Mouse (Mus musculus) megakaryocyte, embryonic 14.5 days (primary cell): Measurements from ENCODE around the gene Ahnak. TPM values are rescaled to one million over a fixed set of nuclear protein-coding genes. Genes with fewer than 3 reads are reported as not detected.
A peak's percentile ranks its signal among the peaks of the same experiment; 100 is the strongest.
"Not testable (repeated sequence)": the region's sequence is repeated elsewhere in the genome, so short reads cannot be mapped to it uniquely, and the experiment has no call there.

ENCODE experiments used
- H3K27me3 ChIP-seq: replicated peaks from 2 replicates; pipeline ENCODE3; 2012; ENCODE audit warnings: inconsistent platforms
- H3K36me3 ChIP-seq: replicated peaks from 2 replicates; pipeline ENCODE3; 2012; ENCODE audit warnings: low read length, inconsistent platforms, mixed read lengths
- H3K4me1 ChIP-seq: 2 replicates; pipeline ENCODE4 v1.6.1; 2012; ENCODE audit warnings: inconsistent platforms
- H3K4me3 ChIP-seq: replicated peaks from 2 replicates; pipeline ENCODE3; 2012; ENCODE audit warnings: moderate library complexity, mild to moderate bottlenecking, inconsistent platforms
- H3K9me3 ChIP-seq: 2 replicates; pipeline ENCODE4 v1.6.1; 2012; ENCODE audit warnings: inconsistent platforms
- FLI1 ChIP-seq: IDR thresholded peaks from 2 replicates; pipeline ENCODE4 v1.6.1; 2012; ENCODE audit warnings: low read length, inconsistent platforms, mixed read lengths
- GATA1 ChIP-seq: IDR thresholded peaks from 3 replicates; pipeline ENCODE4 v1.6.1; 2012; ENCODE audit warnings: mixed read lengths, low read length, inconsistent platforms, borderline replicate concordance
- polyA plus RNA-seq: library from polyadenylated mRNA; stranded (reverse); fragments of >175 nt; gene quantifications from 2 replicates; pipeline ENCODE4 v1.2.3, GENCODE M21; 2012; ENCODE audit warnings: low replicate concordance; ENCODE audit not compliant: insufficient read depth

Gene Ahnak
- polyA plus RNA-seq, 1 experiment = 28.7 TPM

- H3K4me1 ChIP-seq = peaks cover 50% of the 10 kb centered on the region
- no peak overlapping the region for H3K4me3 ChIP-seq
- H3K27me3 ChIP-seq = peaks cover 4% of the 10 kb centered on the region
- H3K36me3 ChIP-seq = no peaks in the 10 kb centered on the region
- TF ChIP-seq FLI1 = no peak
- no peak for TF ChIP-seq GATA1
- H3K9me3 ChIP-seq = no peaks in the 10 kb centered on the region
Observed at GRCm38 (mm10) chr19:9073776-9074411, 84.8 kb downstream of the Ahnak start.

- H3K4me3 ChIP-seq = no peak overlapping the region
- TF ChIP-seq FLI1 = no peak
- TF ChIP-seq GATA1 = no peak
- H3K4me1 ChIP-seq = peaks cover 51% of the 10 kb centered on the region
- H3K36me3 ChIP-seq = no peaks in the 10 kb centered on the region
- H3K9me3 ChIP-seq = no peaks in the 10 kb centered on the region
- H3K27me3 ChIP-seq = peaks cover 4% of the 10 kb centered on the region
Observed at GRCm38 (mm10) chr19:9074424-9074823, 85.3 kb downstream of the Ahnak start.

- Histone ChIP-seq H3K4me3 (no peak overlapping the region), H3K27me3 (peaks cover 4% of the 10 kb centered on the region), H3K4me1 (peaks cover 47% of the 10 kb centered on the region), H3K36me3 (no peaks in the 10 kb centered on the region), H3K9me3 (no peaks in the 10 kb centered on the region)
- TF ChIP-seq GATA1 (no peak), FLI1 (no peak)
Observed at GRCm38 (mm10) chr19:9075558-9075957, 86.5 kb downstream of the Ahnak start.

- Histone ChIP-seq H3K36me3 (no peaks in the 10 kb centered on the region), H3K27me3 (peaks cover 4% of the 10 kb centered on the region), H3K4me3 (no peak overlapping the region), H3K4me1 (peaks cover 42% of the 10 kb centered on the region), H3K9me3 (no peaks in the 10 kb centered on the region)
- no peak for TF ChIP-seq GATA1
- TF ChIP-seq FLI1 = no peak
Observed at GRCm38 (mm10) chr19:9076035-9076434, 87.0 kb downstream of the Ahnak start.

DNA sequence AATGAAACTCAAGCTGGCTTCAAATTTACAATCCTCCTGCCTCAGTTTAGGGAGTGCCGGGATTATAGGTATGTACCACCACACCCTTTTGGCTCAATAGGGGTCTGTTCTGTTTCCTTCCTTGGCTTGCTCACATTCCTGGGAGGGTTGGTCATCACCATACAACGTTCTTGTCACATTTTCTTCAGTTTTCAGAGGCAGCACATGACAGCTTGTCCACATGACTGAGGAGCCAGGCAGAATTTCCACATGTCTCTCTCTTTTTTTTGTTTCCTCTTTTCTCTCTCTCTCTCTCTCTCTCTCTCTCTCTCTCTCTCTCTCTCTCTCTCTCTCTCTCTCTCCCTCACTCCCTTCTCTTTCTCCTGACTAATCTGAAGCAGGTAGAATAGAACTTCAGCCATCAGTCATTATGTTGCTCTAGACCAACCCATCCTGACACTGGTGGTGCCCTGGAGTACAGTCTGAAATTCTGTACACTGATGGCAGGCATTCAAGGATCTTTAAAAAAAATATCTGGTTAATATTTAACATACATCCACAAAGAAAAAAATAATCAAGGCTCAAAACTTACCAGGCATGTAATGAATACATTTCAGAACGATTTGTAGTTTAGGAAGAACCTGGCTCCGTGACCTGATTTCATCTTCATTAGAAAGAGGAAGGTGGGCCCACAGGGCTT, 88.0 kb downstream of the Ahnak start:
- no peaks in the 10 kb centered on the region for H3K9me3 ChIP-seq
- H3K4me3 ChIP-seq = no peak overlapping the region
- no peak for TF ChIP-seq FLI1
- H3K27me3 ChIP-seq = peaks cover 4% of the 10 kb centered on the region
- no peaks in the 10 kb centered on the region for H3K36me3 ChIP-seq
- H3K4me1 ChIP-seq = peaks cover 34% of the 10 kb centered on the region

DNA sequence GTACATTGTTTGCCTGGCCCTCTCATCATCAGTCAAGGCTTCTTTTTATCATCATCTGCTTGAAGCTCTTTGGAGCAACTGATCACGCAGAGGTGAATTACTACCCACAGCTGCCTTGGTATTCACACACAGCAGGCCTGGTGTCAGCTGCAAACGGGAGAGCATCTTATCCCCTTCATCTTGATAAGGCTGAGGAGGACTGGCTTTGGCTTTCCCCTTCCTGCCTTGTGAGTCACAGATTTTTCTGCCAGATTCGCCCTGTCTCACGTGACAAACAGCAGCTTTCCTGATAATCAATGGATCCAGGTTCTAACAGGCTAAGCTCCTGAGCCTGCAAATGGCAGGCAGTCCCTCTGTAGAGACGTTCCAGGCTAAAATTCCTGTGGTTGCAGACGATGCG, 90.8 kb downstream of the Ahnak start:
- peaks cover 4% of the 10 kb centered on the region for H3K27me3 ChIP-seq
- no peaks in the 10 kb centered on the region for H3K9me3 ChIP-seq
- no peak for TF ChIP-seq FLI1
- TF ChIP-seq GATA1 = no peak
- no peaks in the 10 kb centered on the region for H3K36me3 ChIP-seq
- no peak overlapping the region for H3K4me3 ChIP-seq
- H3K4me1 ChIP-seq = peaks cover 31% of the 10 kb centered on the region

DNA sequence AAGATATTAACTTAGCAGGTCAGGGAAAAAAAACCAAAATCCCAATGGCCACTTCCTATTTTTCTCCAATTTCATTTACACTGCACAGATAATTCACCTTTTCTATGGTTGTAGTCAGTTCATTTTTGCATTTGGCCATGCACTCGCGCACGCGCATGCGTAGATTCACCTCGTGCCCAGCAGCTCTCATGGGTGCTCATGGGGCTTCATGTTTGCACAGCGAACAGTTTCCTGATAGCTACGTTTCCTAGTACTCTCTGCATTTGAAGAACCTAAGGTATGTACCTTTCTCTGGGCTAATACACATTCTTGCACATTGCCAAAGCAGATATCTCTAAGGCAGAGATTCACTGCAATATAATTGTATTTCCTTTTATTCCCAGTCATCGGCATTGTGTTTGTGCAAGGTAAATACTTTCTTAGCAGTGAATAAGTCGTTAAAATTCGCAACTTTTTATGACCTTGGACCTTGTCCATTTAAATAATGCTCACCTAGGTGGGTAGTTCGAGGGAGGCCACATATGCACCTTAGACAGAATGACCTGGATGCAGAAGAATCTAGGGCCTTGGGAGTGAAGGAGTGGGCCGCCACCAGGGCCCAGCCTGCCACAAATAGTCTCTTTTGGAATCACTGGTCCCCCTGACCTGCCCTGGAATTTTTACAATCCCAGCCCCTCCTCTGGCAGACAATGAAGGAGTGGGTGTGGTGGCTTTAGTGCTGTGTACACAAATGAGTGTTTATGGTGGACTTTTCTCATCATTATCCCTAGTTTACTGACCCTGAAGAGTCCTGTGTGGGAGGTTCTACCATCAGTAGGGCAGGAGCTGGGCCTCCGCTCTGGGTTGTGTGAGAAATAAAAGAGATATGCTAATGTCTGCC, 92.5 kb downstream of the Ahnak start:
- no peak overlapping the region for H3K4me3 ChIP-seq
- H3K36me3 ChIP-seq = no peaks in the 10 kb centered on the region
- peaks cover 24% of the 10 kb centered on the region for H3K4me1 ChIP-seq
- H3K9me3 ChIP-seq = no peaks in the 10 kb centered on the region
- H3K27me3 ChIP-seq = peaks cover 10% of the 10 kb centered on the region
- TF ChIP-seq GATA1 (no peak), FLI1 (no peak)

GRCm38 (mm10) chr19:9082191-9083009, 93.3 kb downstream of the Ahnak start:
- H3K36me3 ChIP-seq = no peaks in the 10 kb centered on the region
- H3K27me3 ChIP-seq = peaks cover 10% of the 10 kb centered on the region
- no peaks in the 10 kb centered on the region for H3K9me3 ChIP-seq
- H3K4me3 ChIP-seq = peak overlapping the region; percentile 85
- peaks cover 24% of the 10 kb centered on the region for H3K4me1 ChIP-seq
- TF ChIP-seq FLI1 = no peak
- no peak for TF ChIP-seq GATA1

DNA sequence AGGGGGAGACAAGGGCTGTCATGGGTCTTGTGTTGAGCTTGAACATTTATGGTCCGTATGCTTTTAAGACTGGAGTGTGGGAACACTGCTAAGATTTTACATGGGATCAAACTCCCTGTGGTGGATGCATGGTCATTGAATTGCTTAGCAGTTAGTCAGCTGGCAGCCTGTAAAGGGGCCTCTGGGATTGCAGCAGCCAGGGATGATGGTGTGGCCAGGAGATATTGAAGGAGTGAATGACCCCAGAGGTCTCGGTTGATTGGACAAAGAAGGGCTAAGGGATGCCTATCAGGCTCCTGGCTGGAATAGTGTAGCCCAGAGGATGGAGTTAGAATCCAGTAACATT, 93.9 kb downstream of the Ahnak start:
- peak overlapping the region; percentile 85 for H3K4me3 ChIP-seq
- H3K4me1 ChIP-seq = peaks cover 24% of the 10 kb centered on the region
- H3K36me3 ChIP-seq = no peaks in the 10 kb centered on the region
- H3K9me3 ChIP-seq = no peaks in the 10 kb centered on the region
- TF ChIP-seq GATA1 (no peak), FLI1 (no peak)
- H3K27me3 ChIP-seq = peaks cover 13% of the 10 kb centered on the region

GRCm38 (mm10) chr19:9083892-9084291, 94.8 kb downstream of the Ahnak start:
- not testable (repeated sequence) for H3K4me3 ChIP-seq, H3K36me3 ChIP-seq, H3K9me3 ChIP-seq
- Histone ChIP-seq H3K4me1 (peaks cover 24% of the 10 kb centered on the region), H3K27me3 (peaks cover 18% of the 10 kb centered on the region)
